Mouse (Mus musculus): ENCODE measurements around the gene Katnal1.

Katnal1 gene

GRCm38 (mm10) chr5:148954314-148955060, 25.4 kb upstream of the Katnal1 start:
- DNase-seq = no peak

- peak; percentile 51 for DNase-seq
Measured at GRCm38 (mm10) chr5:148953098-148953497, 24.0 kb upstream of the Katnal1 start.

GRCm38 (mm10) chr5:148952419-148952818, 23.3 kb upstream of the Katnal1 start:
- DNase-seq = no peak

GRCm38 (mm10) chr5:148951360-148951759, 22.2 kb upstream of the Katnal1 start:
- DNase-seq = no peak

- DNase-seq = no peak
Measured at GRCm38 (mm10) chr5:148950064-148950463, 20.9 kb upstream of the Katnal1 start.

- DNase-seq = no peak
Measured at GRCm38 (mm10) chr5:148948577-148948976, 19.5 kb upstream of the Katnal1 start.

GRCm38 (mm10) chr5:148947412-148947811, 18.3 kb upstream of the Katnal1 start:
- no peak for DNase-seq

- DNase-seq = no peak
Measured at GRCm38 (mm10) chr5:148946787-148947186, 17.7 kb upstream of the Katnal1 start.

GRCm38 (mm10) chr5:148945735-148946134, 16.6 kb upstream of the Katnal1 start:
- DNase-seq = no peak

- no peak for DNase-seq
Measured at GRCm38 (mm10) chr5:148944024-148944423, 14.9 kb upstream of the Katnal1 start.

- no peak for DNase-seq
Measured at GRCm38 (mm10) chr5:148943444-148943843, 14.3 kb upstream of the Katnal1 start.

GRCm38 (mm10) chr5:148942957-148943356, 13.8 kb upstream of the Katnal1 start:
- DNase-seq = no peak

- DNase-seq = no peak
Measured at GRCm38 (mm10) chr5:148942305-148942704, 13.2 kb upstream of the Katnal1 start.

GRCm38 (mm10) chr5:148941867-148942266, 12.7 kb upstream of the Katnal1 start:
- DNase-seq = no peak

- DNase-seq = no peak
Measured at GRCm38 (mm10) chr5:148939948-148940382, 10.8 kb upstream of the Katnal1 start.

- DNase-seq = no peak
Measured at GRCm38 (mm10) chr5:148936516-148936951, 7.4 kb upstream of the Katnal1 start.

GRCm38 (mm10) chr5:148935871-148936270, 6.8 kb upstream of the Katnal1 start:
- no peak for DNase-seq

GRCm38 (mm10) chr5:148935071-148935821, 6.1 kb upstream of the Katnal1 start:
- DNase-seq = no peak

- no peak for DNase-seq
Measured at GRCm38 (mm10) chr5:148934457-148934856, 5.3 kb upstream of the Katnal1 start.

GRCm38 (mm10) chr5:148933767-148934166, 4.6 kb upstream of the Katnal1 start:
- no peak for DNase-seq

- peak; percentile 38 for DNase-seq
Measured at GRCm38 (mm10) chr5:148931301-148931700, 2.2 kb upstream of the Katnal1 start.

- DNase-seq = peak; percentile 96
Measured at GRCm38 (mm10) chr5:148928382-148929115, 571 bp downstream of the Katnal1 start.

GRCm38 (mm10) chr5:148927717-148928223, 1.4 kb downstream of the Katnal1 start:
- no peak for DNase-seq
